Mouse (Mus musculus) small intestine, adult 2 months (tissue): ENCODE results near the gene Gda. TPM values are rescaled to one million over a fixed set of nuclear protein-coding genes. Genes with fewer than 3 reads are reported as not detected.

Source experiments
- H3K27ac ChIP-seq: fragments of 200-500 bp; 2 replicates; pipeline ENCODE4 v1.5.1; 2012; ENCODE audit warnings: low read depth, low read length, control low read depth, inconsistent platforms; ENCODE audit not compliant: insufficient read depth
- H3K27me3 ChIP-seq: fragments of 200-500 bp; 2 replicates; pipeline ENCODE4 v1.6.1; 2012; ENCODE audit warnings: mild to moderate bottlenecking, moderate library complexity, low read length, inconsistent platforms; ENCODE audit not compliant: control insufficient read depth, insufficient read depth
- H3K36me3 ChIP-seq: fragments of 200-500 bp; 2 replicates; pipeline ENCODE4 v1.6.1; 2012; ENCODE audit warnings: mild to moderate bottlenecking, low read length, control low read depth, inconsistent platforms; ENCODE audit not compliant: control insufficient read depth, insufficient read depth
- H3K4me1 ChIP-seq: fragments of 200-500 bp; 2 replicates; pipeline ENCODE4 v1.6.1; 2012; ENCODE audit warnings: low read length, inconsistent platforms, mixed read lengths; ENCODE audit not compliant: control insufficient read depth, insufficient read depth, insufficient read length
- H3K4me3 ChIP-seq: fragments of 200-500 bp; 2 replicates; pipeline ENCODE4 v1.5.1; 2012; ENCODE audit warnings: low read depth, mild to moderate bottlenecking, control low read depth, inconsistent platforms, low read length, moderate library complexity
- CTCF ChIP-seq: fragments of 200-500 bp; IDR thresholded peaks from 2 replicates; pipeline ENCODE4 v1.5.1; 2012; ENCODE audit warnings: low read depth, mild to moderate bottlenecking, control low read depth, inconsistent platforms, low read length, moderate library complexity, mixed read lengths; ENCODE audit not compliant: insufficient replicate concordance, insufficient read length; ENCODE audit errors: extremely low read depth
- POLR2A ChIP-seq: fragments of 200-500 bp; IDR thresholded peaks from 2 replicates; pipeline ENCODE4 v1.6.1; 2012; ENCODE audit warnings: low read depth, mild to moderate bottlenecking, control low read depth, inconsistent platforms, low read length, moderate library complexity
- WGBS: fragments of 180-500 bp; shearing (Covaris S2); methylation state at CpG from one replicate; pipeline ENCODE4 v1.1.7; 2018; 5-methylcytosine and 5-hydroxymethylcytosine counted together
- polyA plus RNA-seq: library from polyadenylated mRNA; depleted of rRNA; stranded (reverse); fragments of >200 nt; gene quantifications from 2 replicates; pipeline ENCODE4 v1.2.3, GENCODE M21; 2012

Gda gene
- polyA plus RNA-seq, 1 experiment: 122 TPM

- Histone ChIP-seq H3K4me1 (no peaks in the 10 kb centered on the region), H3K27ac (no peak overlapping the region), H3K36me3 (peaks cover 26% of the 10 kb centered on the region), H3K4me3 (no peak overlapping the region), H3K27me3 (no peaks in the 10 kb centered on the region)
- TF ChIP-seq CTCF: no peak
- WGBS: 88% methylated on average over 7 of the region's 7 CpGs
Measured at GRCm38 (mm10) chr19:21390904-21391303, 82.3 kb downstream of the Gda start.

DNA sequence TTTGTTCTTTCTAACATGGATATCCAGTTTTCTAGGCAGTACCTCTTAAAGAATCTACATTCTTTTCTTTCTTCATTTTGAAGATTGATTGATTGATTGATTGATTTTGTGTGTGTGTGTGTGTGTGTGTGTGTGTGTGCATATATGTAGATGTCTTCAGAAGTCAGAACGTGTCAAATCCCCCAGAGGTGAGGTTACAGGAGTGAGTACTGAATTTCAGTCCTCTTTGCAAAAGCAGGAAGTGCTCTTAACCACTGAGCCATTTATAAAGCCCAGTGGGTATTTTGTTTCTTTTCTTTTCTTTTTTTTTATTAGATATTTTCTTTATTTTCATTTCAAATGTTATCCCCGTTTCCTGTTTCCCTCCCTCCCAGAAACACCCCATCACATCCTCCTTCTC lies 86.4 kb downstream of the Gda start:
- Histone ChIP-seq H3K36me3 (peaks cover 7% of the 10 kb centered on the region), H3K27ac (no peak overlapping the region), H3K4me1 (0 out of 2 replicates have a peak, but pooled peaks cover 3% of the 10 kb centered on the region), H3K4me3 (no peak overlapping the region), H3K27me3 (no peaks in the 10 kb centered on the region)
- TF ChIP-seq POLR2A (no peak), CTCF (no peak)
- 59% methylated on average over 2 of the region's 2 CpGs for WGBS

GRCm38 (mm10) chr19:21384231-21384630 lies 89.0 kb downstream of the Gda start:
- H3K4me1 ChIP-seq: 0 out of 2 replicates have a peak, but pooled peaks cover 3% of the 10 kb centered on the region
- TF ChIP-seq CTCF (no peak), POLR2A (no peak)
- WGBS: 86% methylated on average over 3 of the region's 3 CpGs

GRCm38 (mm10) chr19:21383491-21384226 lies 89.6 kb downstream of the Gda start:
- H3K27me3 ChIP-seq: no peaks in the 10 kb centered on the region
- no peak overlapping the region for H3K27ac ChIP-seq
- H3K36me3 ChIP-seq: no peaks in the 10 kb centered on the region
- 0 out of 2 replicates have a peak, but pooled peaks cover 3% of the 10 kb centered on the region for H3K4me1 ChIP-seq
- H3K4me3 ChIP-seq: no peak overlapping the region
- TF ChIP-seq CTCF (no peak), POLR2A (no peak)
- WGBS: 58% methylated on average over 6 of the region's 6 CpGs

More at GRCm38 (mm10) chr19:21384231-21384630, 89.0 kb downstream of the Gda start:
- Histone ChIP-seq H3K27me3 (no peaks in the 10 kb centered on the region), H3K36me3 (no peaks in the 10 kb centered on the region), H3K27ac (no peak overlapping the region), H3K4me3 (no peak overlapping the region)

- H3K4me3 ChIP-seq: no peak overlapping the region
- H3K27me3 ChIP-seq: no peaks in the 10 kb centered on the region
- TF ChIP-seq POLR2A: no peak
- TF ChIP-seq CTCF: no peak
- peaks cover 9% of the 10 kb centered on the region; the same call in 1 of the 2 replicates for H3K4me1 ChIP-seq
- no peak overlapping the region for H3K27ac ChIP-seq
- H3K36me3 ChIP-seq: no peaks in the 10 kb centered on the region
- 79% methylated on average over 2 of the region's 2 CpGs for WGBS
Measured at GRCm38 (mm10) chr19:21381696-21382095, 91.5 kb downstream of the Gda start.

DNA sequence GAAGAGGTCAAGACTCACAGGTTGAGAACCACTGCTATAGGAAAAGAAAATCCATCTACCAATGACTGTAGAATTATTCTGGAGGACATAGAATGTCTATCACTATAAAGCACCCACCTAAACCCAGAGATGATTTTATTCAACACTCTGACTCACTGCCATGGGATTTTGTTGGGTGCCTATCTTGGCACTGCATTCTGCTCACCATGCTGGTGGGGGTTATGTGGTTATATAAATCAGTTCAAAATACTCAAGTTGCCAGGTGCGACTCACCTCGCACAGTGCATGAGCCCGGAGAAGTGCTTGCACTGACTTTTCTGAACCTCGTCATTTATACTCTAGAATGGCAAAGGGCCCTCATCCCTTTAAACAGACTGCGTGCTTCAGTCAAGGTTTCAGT lies 94.0 kb downstream of the Gda start:
- no peaks in the 10 kb centered on the region for H3K27me3 ChIP-seq
- H3K27ac ChIP-seq: no peak overlapping the region
- no peak overlapping the region for H3K4me3 ChIP-seq
- peaks cover 11% of the 10 kb centered on the region; the same call in 1 of the 2 replicates for H3K4me1 ChIP-seq
- no peaks in the 10 kb centered on the region for H3K36me3 ChIP-seq
- WGBS: 61% methylated on average over 5 of the region's 5 CpGs
- TF ChIP-seq POLR2A (no peak), CTCF (no peak)

GRCm38 (mm10) chr19:21376445-21377218 lies 96.6 kb downstream of the Gda start:
- Histone ChIP-seq H3K27me3 (no peaks in the 10 kb centered on the region), H3K4me1 (peaks cover 8% of the 10 kb centered on the region; the same call in 1 of the 2 replicates), H3K27ac (peak overlapping the region; percentile 65; the same call in 1 of the 2 replicates), H3K4me3 (no peak overlapping the region), H3K36me3 (no peaks in the 10 kb centered on the region)
- TF ChIP-seq POLR2A (no peak), CTCF (no peak)
- 75% methylated on average over 4 of the region's 4 CpGs for WGBS
